ENCODE assay signal across 8 mouse cellular contexts in the genomic region with DNA sequence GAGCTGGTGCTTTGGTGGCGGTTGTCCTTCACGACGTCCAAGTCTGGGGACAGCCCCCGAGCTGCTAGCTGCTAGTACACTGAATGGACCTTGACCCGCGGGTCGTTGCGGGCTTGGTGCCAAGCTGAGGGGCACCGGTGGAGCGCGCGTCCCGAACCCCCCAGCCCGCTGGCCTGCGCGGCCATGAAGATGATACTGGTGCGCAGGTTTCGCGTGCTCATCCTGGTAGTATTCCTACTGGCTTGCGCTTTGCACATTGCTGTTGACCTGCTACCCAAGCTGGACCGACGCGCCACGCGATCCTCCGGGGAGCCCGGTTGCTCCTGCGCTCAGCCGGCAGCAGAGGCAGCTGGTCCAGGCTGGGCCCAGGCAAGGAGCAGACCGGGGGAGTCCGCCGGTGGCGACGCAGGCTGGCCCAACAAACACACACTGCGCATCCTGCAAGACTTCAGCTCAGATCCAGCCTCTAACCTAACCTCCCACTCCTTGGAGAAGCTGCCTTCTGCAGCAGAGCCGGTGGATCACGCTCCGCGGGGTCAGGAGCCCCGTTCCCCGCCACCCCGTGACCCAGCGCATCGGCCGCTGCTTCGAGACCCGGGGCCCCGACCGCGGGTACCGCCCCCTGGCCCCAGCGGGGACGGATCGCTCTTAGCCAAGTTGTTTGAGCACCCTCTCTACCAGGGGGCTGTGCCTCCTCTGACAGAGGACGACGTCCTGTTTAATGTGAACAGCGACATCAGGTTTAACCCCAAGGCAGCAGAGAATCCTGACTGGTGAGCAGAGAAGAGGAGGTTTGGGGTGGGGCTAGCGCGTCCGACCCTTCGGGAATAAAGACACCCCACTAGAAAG. TPM values are rescaled to one million over a fixed set of nuclear protein-coding genes. Genes with fewer than 3 reads are reported as not detected.
A peak's percentile ranks its signal among the peaks of the same experiment; 100 is the strongest.
DNase-seq lines count a peak whose midpoint lies in the region; ATAC-seq lines count a peak whose summit lies in the region.

No protein-coding gene starts in this region.

- H3K27ac ChIP-seq in embryonic facial prominence, embryonic 14.5 days (replicated peaks; ENCODE audit: low read depth, low read length), result no peak overlapping the region
- H3K27ac ChIP-seq in heart, embryonic 14.5 days (replicated peaks in 1 of 2; ENCODE audit: control insufficient read depth in 1 of 2, insufficient read depth in 1 of 2, low read depth in 2 of 2, low read length in 2 of 2), result no peak overlapping the region

- H3K4me3 ChIP-seq in embryonic facial prominence, embryonic 14.5 days (ENCODE audit: low read depth, low read length), result peak overlapping the region; percentile 72
- H3K4me3 ChIP-seq in heart, embryonic 14.5 days (ENCODE audit: control insufficient read depth in 1 of 2, insufficient read depth in 1 of 2, low read depth in 1 of 2, low read length in 2 of 2), result peak overlapping the region; percentile 61 to 74

- no peaks in the 10 kb centered on the region for H3K9me3 ChIP-seq in embryonic facial prominence, embryonic 14.5 days (ENCODE audit: control insufficient read depth, low read length)
- no peaks in the 10 kb centered on the region for H3K9me3 ChIP-seq in heart, embryonic 14.5 days (ENCODE audit: control insufficient read depth, low read length)

- peaks cover 24% of the 10 kb centered on the region for H3K4me1 ChIP-seq in embryonic facial prominence, embryonic 14.5 days (ENCODE audit: control insufficient read depth, insufficient read depth, low read length)
- peaks cover 14 to 19% of the 10 kb centered on the region in 2 experiments for H3K4me1 ChIP-seq in heart, embryonic 14.5 days (ENCODE audit: control insufficient read depth in 2 of 2, insufficient read depth in 2 of 2, low read length in 2 of 2)

- 2% methylated on average over 40 of the region's 61 CpGs for WGBS in embryonic facial prominence, embryonic 14.5 days
- WGBS in heart, embryonic 14.5 days, result 2% methylated on average over 61 of the region's 61 CpGs

- DNase-seq in thymus, postnatal 4 days, result peak; percentile 10
- no peak for DNase-seq in thymus, postnatal 0 days (ENCODE audit: low spot score)
- DNase-seq in embryonic facial prominence, embryonic 14.5 days (ENCODE audit: low spot score), result no peak
- peak; percentile 60 for DNase-seq in kidney, postnatal 14 days
- DNase-seq in lung, postnatal 14 days, result peak; percentile 18
- peak; percentile 55 for DNase-seq in right cerebral cortex, postnatal 25 days
- DNase-seq in adipocyte (ENCODE audit: low spot score), result no peak

- no peaks in the 10 kb centered on the region for H3K36me3 ChIP-seq in embryonic facial prominence, embryonic 14.5 days (ENCODE audit: control insufficient read depth, insufficient read depth, low read length)
- peaks cover 10% of the 10 kb centered on the region; the same call in 1 of the 2 replicates for H3K36me3 ChIP-seq in heart, embryonic 14.5 days (ENCODE audit: control insufficient read depth, insufficient read depth, low read length)

- H3K27me3 ChIP-seq in embryonic facial prominence, embryonic 14.5 days (replicated peaks; ENCODE audit: control insufficient read depth, insufficient read depth, low read length), result peaks cover 42% of the 10 kb centered on the region
- peaks cover 34% of the 10 kb centered on the region for H3K27me3 ChIP-seq in heart, embryonic 14.5 days (ENCODE audit: control insufficient read depth, insufficient read depth, low read length)

- peak overlapping the region; percentile 92 for H3K4me2 ChIP-seq in embryonic facial prominence, embryonic 14.5 days (ENCODE audit: low read depth, low read length)
- H3K4me2 ChIP-seq in heart, embryonic 14.5 days (ENCODE audit: low read length), result peak overlapping the region; percentile 96

- ATAC-seq in embryonic facial prominence, embryonic 14.5 days (ENCODE audit: low read depth), result no peak
- no peak for ATAC-seq in heart, embryonic 14.5 days (ENCODE audit: insufficient number of reproducible peaks, insufficient read depth, low FRiP score, low read depth)

- peak overlapping the region; percentile 84 for H3K9ac ChIP-seq in embryonic facial prominence, embryonic 14.5 days (ENCODE audit: low read depth, low read length)
- peak overlapping the region; percentile 83 for H3K9ac ChIP-seq in heart, embryonic 14.5 days (ENCODE audit: low read length)

RNA-seq across cellular contexts. Expression of a gene that starts 1.4 kb away (rescaled TPM):
- polyA plus RNA-seq in thymus, postnatal 0 days (2015; fragmentation: Nextera tagmentation; extraction: Ambion mirVana), result 2.7 and 3.0 TPM in 2 replicates
- polyA plus RNA-seq in embryonic facial prominence, embryonic 14.5 days (2014; fragmentation: Nextera tagmentation; extraction: Ambion mirVana), result 13.0 and 16.7 TPM in 2 replicates
- 7.7 and 8.7 TPM in 2 replicates for polyA plus RNA-seq in heart, embryonic 14.5 days (2014; fragmentation: Nextera tagmentation; extraction: Ambion mirVana)

Comparison
In these comparisons a context has a peak if more than half of its experiments do, and no peak if none do; other contexts are left out.
1. DNase-seq: peak in thymus, postnatal 4 days (single experiment), kidney, postnatal 14 days (single experiment), lung, postnatal 14 days (single experiment) and right cerebral cortex, postnatal 25 days (single experiment); none in thymus, postnatal 0 days (single experiment), embryonic facial prominence, embryonic 14.5 days (single experiment) and adipocyte (single experiment).